Mouse (Mus musculus) mesoderm, embryonic 11.5 days (tissue): ENCODE data around the gene Rlbp1.

Source experiments
- DNase-seq: peaks from one replicate; pipeline ENCODE4 v3.0.0-alpha.2; 2012; ENCODE audit warnings: low read depth, low spot score

The Rlbp1 gene

DNA sequence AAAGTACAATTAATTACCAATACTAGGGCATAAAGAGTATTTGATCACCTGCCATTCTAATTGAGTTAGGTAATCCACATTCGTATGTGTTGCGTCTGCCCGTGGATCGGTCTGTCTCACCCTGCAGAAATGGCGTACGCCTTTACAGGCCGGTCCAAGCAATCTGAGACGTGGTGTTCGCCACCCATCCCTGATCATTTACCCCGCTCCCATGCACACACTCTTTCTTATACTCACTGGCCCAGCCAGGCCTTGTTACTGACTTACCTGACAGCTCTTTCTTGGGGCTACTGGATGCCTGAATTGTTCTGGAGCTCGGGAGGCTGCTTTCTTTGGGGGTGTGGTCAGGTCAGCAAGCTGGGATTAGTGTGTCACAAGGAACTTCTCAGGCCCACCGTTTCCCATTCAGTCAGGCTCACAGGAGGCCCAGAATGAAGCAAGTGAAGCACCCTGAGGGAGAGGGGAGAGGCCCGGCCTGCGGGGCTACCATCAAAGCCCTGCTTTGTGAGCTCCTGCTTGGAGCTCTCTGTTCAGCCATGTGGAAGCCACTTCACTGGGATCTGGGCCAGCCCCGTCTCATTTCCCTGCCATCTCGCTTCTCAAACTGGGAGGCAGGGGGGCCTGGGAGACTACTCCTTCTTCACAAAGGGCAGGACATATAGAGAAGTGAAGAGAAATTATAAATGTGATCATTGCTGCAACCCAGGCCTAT is at the start of gene Rlbp1:
Rlbp1 (minus strand) TSS at position 627 of the 712 bp plus-strand sequence.
- DNase-seq = no peak

DNA sequence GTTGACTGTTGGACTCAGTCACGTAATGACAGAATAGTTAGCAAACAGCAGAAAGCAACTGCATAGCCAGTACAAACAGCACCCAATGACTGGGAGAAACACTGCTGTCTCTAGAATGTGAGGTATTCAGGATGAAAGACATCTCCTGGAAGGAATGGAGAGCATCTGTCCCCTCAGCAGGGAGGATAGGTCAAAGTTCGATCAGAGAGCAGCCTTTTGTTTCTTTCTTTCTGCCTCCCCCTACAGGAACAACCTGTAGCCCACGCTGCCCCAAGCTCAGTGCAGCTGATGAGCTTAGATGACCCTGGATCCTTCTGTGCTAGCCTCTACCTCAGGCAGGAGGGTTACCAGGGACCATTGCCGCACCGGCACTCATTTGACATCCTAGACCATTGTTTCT is 41.4 kb upstream of the Rlbp1 start:
- peak; percentile 44 for DNase-seq

DNA sequence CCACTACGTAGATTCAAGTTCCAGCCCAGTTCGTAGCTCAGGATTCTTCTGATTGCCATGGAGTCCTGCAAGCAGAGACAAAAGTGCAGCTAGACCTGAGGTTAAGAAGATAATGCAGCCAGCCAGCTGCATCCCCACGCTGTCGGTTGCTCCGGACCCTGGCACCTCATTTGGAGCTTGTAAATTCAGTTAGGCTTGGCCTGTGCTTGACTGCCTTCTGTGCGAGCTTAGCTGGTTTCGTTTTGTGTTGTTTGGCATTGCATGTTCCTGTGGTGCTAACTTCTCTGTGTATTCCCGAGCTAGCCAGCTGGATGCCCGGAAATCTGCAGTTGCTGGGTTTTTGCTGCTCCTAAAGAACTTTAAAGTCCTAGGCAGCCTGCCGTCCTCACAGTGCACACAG is 39.0 kb upstream of the Rlbp1 start:
- no peak for DNase-seq

DNA sequence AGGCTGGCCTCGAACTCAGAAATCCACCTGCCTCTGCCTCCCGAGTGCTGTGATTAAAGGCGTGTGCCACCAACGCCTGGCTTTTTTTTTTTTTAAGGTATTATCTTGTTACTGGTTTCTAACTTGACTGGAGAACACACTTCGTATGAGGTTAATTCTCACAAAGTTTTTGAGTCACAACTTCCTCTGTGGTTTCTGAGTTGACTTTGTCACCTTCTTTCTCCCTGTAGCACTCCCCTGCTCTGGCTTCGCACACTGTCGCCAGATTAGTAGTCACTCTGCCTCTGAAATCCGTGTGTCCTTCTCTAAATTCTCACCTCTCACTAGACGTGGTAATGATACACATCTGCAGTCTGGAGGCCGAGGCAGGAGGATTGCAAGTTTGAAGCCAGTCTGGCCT is 36.0 kb upstream of the Rlbp1 start:
- no peak for DNase-seq

DNA sequence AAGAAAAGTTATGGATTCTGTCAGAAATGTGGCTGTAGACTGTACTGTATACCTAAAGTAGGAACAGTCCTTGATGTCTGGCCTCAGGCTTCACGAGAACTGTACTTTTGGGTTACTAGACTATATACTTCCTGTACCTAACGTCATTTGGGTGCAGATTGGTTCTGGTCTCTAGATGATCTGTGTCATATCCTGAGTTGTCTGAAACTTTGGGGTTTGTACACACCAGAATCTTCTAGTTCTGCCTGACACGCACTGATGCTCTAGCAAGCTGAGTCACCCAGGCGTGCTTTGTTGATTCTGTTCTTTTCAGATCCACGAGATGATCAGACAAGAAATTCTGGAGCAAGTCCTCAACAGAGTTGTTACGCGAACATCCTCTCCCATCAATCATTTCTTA is 33.1 kb upstream of the Rlbp1 start:
- no peak for DNase-seq

DNA sequence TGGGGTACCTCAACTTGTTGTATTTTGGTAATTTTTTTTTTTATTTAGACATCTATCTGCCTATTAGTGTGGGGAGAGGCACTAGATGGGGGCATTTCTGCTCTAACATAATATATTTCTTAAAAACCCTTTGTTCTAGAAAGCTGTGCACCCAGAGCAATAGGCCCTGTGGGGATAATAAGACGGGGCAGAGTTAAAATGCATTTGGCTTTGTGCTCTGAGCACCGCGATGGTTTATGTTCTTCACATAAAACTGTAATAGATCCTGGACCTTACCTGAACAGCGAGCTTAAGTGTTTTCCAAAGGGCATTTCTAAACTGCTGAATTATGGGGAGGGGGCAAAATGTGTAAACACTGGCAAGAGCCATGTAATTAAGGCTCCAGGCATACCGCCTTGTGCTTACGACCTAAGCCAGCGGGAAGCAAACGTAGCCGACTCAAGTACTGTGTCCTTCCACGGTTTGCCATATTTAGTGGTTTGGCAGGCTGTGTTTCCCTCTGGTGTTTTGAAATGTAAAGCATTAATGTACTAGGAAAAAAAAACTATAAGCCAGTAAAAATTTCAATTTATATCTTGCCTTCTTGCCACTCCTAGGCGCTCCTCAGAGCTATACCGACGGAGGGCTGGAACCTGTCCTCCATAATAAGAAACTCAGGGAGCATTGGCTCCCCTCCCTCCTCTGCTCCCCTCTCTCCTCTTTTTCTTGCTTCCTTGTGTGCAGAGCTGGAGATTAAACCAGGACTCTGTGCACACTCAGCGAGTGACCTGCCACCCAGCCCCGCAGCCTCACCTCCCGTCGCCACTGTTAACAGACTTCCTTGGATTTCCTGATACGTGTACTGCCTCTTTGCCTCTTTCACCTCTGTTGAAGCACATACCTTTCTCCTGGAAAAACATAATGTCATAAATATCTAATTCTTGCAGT is 27.9 kb upstream of the Rlbp1 start:
- DNase-seq = no peak

DNA sequence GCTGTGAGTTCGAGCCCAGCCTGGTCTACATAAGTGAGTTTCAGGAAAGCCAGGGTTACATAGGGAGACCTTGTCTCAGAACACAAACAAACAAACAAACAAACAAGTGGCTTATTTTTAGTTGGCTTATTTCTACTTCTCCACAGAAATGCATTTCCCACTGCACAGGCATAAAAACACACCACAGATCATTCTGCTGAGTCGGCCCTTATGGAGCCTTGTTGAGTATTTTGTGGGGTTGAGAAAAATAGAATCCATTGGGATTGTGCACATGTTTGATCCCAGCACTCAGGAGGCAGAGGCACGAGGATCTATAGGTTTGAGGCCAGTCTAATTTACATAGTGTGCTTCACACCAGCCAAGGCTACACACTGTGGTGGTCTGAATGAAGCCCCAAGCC is 13.4 kb upstream of the Rlbp1 start:
- DNase-seq = no peak

DNA sequence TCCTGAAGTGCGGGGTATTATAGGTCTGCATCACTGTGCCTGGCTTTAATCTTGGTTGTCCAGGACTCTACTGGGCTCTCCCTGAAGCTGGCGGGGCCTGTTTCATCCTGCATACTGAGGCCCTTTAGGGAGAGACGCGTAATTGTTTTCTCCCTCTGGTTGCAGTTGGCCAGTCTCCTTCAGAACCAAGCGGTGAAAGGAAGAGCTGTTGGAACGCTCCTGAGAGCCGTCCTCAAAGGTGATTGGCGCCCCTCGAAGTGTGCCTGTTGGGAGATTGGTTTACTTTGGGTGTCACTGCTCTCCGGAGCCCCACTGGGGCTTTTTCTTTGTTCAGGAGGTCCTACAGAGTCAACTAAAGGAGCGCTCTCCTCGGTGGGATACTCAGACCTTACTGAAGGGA is 12.1 kb upstream of the Rlbp1 start:
- DNase-seq = no peak

DNA sequence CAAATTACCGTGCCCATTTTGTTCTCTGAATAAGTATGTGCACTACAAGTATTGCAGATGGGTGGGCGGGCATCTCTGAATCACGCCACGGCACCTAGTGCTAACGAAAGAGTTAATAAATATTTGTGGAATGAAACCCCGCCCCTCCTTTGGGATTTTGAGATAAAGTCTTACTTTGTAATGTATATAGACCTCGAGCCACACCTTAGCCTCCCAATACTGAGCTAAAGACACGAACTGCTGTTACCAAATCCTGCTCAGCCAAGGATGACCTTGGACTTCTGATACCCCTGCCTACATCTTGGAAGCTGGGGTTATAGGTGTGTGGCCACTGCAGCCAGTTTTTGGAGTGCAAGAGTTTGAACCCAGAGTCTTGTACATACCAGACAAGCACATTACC is 11.6 kb upstream of the Rlbp1 start:
- DNase-seq = no peak

DNA sequence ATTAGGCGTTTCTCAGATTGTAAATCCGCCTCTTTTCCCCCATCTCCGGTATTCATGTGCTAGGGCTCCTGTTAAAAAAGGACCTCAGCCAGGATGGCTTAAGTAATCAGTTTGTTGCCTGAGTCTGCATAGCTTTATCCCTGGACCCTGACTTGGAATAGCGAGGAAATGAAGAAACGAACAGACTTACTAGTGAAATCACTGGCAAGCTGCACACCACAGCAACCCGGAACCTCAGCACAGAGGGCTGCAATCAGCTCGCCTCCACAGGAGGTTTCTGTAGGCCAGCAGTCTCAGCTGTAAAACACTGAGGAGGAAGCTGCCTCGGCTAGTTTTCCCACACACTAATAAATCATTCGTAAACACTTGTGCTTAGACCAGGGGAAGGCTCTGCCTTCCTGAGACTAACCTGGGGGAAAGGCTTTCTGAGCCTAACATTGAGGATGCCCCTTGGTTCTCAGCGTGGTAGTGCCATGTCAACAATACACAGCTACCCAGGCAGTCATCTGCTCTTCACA is 10.7 kb upstream of the Rlbp1 start:
- DNase-seq = no peak

DNA sequence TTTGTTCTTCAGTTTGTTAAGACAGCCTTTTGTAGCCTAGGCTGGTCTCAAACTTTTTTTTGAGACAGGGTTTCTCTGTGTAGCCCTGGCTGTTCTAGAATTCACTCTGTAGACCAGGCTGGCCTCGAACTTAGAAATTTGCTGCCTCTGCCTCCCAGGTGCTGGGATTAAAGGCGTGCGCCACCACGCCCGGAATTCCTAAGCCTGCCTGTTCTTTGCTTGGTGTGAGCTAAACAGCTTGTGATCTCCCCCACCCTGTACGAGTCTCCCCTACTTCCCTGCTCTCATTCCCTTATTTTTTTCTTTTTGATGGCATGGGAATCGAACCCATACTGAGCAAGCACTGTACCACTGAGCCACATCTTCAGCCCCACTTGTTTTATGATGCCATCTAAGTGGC is 8.3 kb upstream of the Rlbp1 start:
- DNase-seq = no peak

DNA sequence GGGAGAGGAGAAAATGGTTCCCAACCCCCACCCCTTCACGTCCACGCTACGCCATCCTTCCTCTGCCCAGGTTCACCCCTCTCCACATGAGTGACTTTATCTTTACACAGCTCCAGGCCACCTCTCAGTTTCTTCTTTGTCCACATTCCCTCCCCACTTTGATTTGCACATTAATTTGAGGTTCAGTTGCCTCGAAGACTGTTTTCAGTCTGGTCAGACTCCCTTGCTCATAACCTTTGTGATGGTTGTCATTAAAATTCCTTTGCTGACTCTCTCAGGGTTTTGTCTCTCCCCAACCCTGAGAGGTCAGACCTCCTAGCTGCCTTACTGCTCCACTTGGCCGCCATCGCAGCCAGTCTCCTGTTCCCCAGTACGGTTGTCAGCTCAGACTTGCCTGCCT is 7.8 kb upstream of the Rlbp1 start:
- DNase-seq = no peak

DNA sequence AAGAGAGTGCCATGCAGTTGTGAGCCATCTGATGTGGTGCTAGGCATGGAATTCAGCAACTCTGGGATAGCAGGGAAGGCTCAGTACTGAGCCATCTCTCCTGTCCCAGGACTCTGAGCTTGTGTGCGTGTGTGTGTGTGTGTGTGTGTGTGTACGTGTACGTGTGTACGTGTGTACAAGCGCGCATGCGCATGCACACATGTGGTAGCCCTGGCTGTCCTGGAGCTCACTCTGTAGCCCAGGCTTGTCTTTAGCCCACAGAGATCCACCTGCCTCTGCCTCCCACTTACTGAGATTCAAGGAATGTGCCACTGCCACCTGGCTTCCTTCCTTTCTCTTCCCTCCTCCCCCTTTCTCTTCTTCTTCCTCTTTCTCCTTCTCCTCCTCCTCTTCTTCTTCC is 7.1 kb upstream of the Rlbp1 start:
- DNase-seq = no peak

DNA sequence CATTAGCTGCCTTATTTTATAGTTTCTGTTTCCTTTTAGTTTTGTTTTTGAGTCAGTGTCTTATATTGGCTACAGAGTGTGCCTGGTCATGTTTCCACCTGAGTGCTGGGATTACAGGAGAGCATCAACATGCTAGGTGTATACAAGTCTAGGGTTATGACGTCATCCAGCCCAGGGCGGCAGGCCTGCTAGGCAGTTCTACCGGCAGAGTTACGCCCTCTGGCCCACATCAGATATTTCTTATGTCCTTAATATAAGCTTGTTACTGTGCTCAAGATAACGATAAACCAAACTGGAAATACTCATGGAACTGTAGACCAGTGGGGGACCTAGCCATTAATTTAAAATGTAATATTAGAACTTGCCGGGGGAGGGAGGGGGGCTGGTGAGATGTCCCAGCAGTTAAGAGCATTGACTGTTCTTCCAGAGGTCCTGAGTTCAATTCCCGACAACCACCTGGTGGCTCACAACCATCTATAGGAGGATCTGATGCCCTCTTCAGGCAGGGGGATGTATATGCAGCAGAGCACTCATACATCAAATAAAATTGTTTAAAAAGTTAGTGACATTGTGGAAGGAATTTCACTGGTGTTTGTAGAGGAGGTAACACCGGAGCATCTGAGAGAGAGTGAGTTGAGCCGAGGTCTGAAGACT is 6.1 kb upstream of the Rlbp1 start:
- DNase-seq = no peak

DNA sequence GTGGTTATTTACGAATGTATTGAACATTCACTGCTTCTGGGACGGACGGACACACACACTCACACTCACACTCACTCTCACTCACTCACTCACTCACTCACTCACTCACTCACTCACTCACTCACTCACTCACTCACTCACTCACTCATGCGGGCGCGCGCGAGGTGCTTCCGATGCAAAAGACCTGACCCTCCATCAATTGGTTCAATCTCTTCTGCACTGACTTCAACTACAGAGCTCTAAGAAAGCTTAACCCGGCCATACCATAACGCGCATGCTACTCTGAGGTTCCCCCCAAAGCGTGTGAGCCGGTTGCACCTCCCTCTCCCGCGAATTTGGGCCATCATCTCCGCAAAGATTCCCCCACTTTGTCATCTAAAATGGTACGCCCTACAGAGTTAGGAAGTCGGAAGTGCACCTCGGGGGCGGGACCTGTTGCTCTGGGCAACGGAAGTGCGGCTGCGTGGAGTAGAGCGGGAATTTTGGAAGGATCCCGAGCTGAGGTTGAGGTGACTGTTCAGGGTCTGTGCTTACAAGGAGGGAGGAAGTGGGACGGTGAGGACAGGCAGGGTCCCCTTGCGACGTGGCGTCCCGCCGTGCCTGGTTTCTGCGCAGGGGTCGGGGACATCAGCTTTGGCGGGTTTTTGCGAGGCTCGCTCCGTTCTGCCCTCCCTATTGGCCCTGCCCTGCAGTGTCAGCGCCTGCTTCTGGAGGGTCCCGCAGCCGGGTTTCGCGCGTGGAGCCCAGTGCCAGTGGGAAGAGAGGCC is 5.2 kb upstream of the Rlbp1 start, which contains the start of gene Fanci:
Fanci (plus strand) TSS at position 47 of the 767 bp plus-strand sequence.
- DNase-seq = peak; percentile 97

DNA sequence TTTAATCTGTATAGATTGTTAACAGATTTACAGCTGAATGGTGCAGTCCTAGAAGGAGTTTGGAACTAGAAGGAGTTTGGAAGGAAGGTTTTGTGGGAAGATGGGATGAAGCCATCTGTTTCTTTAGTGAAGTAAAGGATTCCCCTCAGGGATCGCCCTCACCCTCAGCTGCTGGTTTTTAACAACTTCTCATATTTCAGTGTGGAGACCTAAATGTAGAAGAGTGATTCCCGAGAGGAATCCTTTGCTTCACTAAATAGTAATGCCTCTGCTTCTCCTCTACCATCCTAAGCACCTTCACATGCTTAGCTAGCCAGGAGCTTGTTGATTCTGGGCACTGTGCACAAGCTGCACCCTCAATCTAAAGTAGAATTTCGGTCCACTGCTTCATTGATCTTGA is 4.6 kb upstream of the Rlbp1 start:
- DNase-seq = peak; percentile 23

DNA sequence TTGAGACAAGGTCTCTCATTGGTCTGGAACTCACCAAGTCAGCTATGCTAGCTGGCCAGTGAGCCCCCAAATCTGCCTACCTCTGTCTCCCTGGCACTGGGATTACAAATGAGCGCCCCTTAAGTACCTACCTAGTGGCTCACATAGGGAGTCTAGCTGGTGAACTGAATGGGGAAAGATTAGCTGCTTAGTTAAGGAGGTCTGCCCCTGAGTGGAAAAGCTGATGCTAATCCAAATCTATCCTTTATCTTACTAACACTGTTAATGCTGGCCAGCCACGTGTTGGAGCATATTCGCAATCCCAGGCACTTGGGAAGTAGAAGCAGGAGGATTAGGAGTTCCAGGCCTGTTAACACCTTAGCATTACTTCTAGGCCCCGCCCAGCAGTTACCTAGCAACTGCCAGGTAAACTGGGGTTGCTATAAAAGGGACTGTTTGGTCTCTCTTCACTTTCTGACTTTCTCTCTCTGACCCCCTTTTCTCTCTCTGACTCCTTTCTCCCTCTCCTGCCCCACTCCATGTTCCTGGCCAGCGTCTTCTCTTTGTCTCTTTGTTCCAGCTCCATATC is 3.4 kb upstream of the Rlbp1 start:
- DNase-seq = no peak

DNA sequence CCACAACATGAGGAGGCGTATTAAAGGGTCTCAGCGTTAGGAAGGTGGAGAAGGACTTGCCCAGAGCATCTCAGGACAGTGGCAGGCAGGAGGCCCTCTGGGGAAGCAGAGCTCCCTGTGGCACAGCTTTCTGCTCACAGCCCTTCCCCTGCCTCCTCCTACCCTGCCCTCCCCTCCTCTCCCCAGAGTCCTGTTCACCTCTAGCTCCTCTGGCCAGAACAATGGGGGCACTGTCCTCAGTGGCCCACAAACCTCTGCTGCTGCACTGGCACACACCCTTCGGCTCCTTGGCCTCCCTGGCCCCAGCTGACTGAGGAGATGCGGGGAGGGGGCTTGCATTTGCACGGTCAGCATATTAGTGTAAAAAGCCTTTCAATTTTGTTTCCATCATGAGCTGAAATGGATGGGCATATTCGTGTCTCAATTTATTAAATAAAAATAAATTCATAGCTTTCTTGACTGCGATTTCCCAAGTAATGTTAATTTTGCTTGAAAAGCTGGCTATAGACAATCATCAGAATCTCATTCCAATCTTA is 1.9 kb upstream of the Rlbp1 start:
- peak; percentile 39 for DNase-seq

DNA sequence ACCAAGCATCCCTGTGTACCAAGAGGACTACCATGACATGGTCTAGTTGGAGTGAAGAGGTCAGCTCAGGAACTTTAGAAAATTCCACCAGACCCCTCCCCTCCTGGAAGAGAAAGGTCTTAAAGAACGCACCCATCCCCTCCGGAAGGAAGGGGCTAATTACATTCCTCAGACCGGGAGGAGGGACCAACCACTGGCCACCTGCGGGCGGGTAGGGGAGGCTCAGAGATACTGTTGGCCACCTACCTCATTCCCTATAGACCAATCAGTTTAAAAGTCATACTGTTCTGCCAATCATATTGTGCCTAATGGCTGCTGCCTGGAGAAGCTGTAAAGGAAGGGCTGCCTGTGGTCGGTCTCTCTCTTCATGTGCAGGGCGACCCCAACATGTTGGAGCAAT is 1.1 kb upstream of the Rlbp1 start:
- DNase-seq = no peak

DNA sequence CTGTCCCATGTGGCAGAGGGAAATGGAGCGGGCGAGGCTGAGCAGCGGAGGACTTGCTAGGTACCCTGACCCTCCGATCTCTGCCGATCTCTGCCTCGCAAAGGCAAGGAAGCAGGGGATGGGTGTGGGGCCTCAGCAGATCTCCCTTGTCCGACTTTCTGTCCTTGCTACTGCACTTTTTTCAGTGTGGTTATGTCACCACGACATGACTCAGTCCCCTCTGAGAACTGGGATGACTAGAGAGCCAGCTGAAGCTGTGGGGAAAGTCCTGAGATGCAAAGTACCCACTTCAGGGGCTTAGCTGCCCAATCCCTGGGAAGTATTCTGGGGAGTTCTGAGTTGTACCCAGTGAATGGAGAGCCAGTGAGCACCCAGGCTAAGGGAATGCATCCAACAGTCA is 292 bp upstream of the Rlbp1 start:
- DNase-seq = no peak
